Mouse (Mus musculus): ENCODE measurements around the gene Reep6. TPM values are rescaled to one million over a fixed set of nuclear protein-coding genes. Genes with fewer than 3 reads are reported as not detected.

The Reep6 gene
- polyA plus RNA-seq, 1 experiment from 2014 or later = 3.2 TPM

DNA sequence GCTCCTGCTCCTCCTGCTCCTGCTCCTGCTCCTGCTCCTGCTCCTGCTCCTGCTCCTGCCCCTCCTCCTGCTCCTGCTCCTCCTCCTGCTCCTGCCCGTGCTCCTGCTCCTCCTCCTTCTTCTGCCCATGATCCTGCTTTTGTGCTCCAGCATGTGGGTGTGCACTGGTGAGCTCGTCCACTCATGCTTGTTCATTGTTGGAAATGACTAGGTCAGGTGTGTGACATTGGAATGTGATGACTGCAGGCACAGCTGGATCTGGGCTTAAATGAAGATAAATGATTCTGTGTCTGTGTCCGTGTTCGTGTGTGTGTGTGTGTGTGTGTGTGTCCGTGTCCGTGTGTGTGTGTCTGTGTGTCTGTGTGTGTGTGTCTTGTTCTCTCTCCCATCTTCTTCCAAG lies 38.6 kb downstream of the Reep6 start:
- H3K9ac ChIP-seq = no peak overlapping the region
- no peak for ATAC-seq (ENCODE audit: low FRiP score)
- no peak overlapping the region for H3K27ac ChIP-seq
- WGBS = 89% methylated on average over 6 of the region's 6 CpGs
- H3K27me3 ChIP-seq = peaks cover 28% of the 10 kb centered on the region
- no peak overlapping the region for H3K4me3 ChIP-seq
- H3K9me3 ChIP-seq (replicated peaks) = no peaks in the 10 kb centered on the region; the same call in 1 of the 2 replicates
- H3K4me2 ChIP-seq (replicated peaks) = no peak overlapping the region
- no peaks in the 10 kb centered on the region for H3K36me3 ChIP-seq
- peaks cover 15% of the 10 kb centered on the region for H3K4me1 ChIP-seq

- Histone ChIP-seq H3K4me1 (peaks cover 8% of the 10 kb centered on the region), H3K27me3 (peaks cover 11% of the 10 kb centered on the region), H3K4me2 (replicated peaks) (no peak overlapping the region), H3K9ac (no peak overlapping the region), H3K27ac (no peak overlapping the region), H3K4me3 (no peak overlapping the region), H3K36me3 (no peaks in the 10 kb centered on the region), H3K9me3 (replicated peaks) (no peaks in the 10 kb centered on the region; the same call in 1 of the 2 replicates)
- ATAC-seq (ENCODE audit: low FRiP score) = no peak
- 83% methylated on average over 21 of the region's 21 CpGs for WGBS
These were observed 40.4 kb downstream of the Reep6 start for GRCm38 (mm10) chr10:80369995-80370747.

- no peaks in the 10 kb centered on the region; the same call in 1 of the 2 replicates for H3K9me3 ChIP-seq (replicated peaks)
- H3K4me2 ChIP-seq (replicated peaks) = peak overlapping the region; percentile 32
- ATAC-seq (ENCODE audit: low FRiP score) = peak; percentile 76
- peaks cover 11% of the 10 kb centered on the region for H3K27me3 ChIP-seq
- H3K4me3 ChIP-seq = peak overlapping the region; percentile 16
- H3K27ac ChIP-seq = no peak overlapping the region
- H3K9ac ChIP-seq = 0 out of 2 replicates have a peak overlapping the region, but pooled peaks have one; percentile 13
- no peaks in the 10 kb centered on the region for H3K36me3 ChIP-seq
- H3K4me1 ChIP-seq = peaks cover 8% of the 10 kb centered on the region
- WGBS = 4% methylated on average over 12 of the region's 12 CpGs
These were observed 41.7 kb downstream of the Reep6 start for GRCm38 (mm10) chr10:80371411-80371966.

- Histone ChIP-seq H3K9ac (0 out of 2 replicates have a peak overlapping the region, but pooled peaks have one; percentile 13), H3K4me1 (peaks cover 8% of the 10 kb centered on the region), H3K36me3 (no peaks in the 10 kb centered on the region), H3K9me3 (replicated peaks) (no peaks in the 10 kb centered on the region; the same call in 1 of the 2 replicates), H3K4me2 (replicated peaks) (peak overlapping the region; percentile 32), H3K27me3 (peaks cover 9% of the 10 kb centered on the region), H3K27ac (no peak overlapping the region), H3K4me3 (peak overlapping the region; percentile 16; the same call in 1 of the 2 replicates)
- 51% methylated on average over 9 of the region's 9 CpGs for WGBS
- no peak for ATAC-seq (ENCODE audit: low FRiP score)
These were observed 42.2 kb downstream of the Reep6 start for GRCm38 (mm10) chr10:80371983-80372382.

DNA sequence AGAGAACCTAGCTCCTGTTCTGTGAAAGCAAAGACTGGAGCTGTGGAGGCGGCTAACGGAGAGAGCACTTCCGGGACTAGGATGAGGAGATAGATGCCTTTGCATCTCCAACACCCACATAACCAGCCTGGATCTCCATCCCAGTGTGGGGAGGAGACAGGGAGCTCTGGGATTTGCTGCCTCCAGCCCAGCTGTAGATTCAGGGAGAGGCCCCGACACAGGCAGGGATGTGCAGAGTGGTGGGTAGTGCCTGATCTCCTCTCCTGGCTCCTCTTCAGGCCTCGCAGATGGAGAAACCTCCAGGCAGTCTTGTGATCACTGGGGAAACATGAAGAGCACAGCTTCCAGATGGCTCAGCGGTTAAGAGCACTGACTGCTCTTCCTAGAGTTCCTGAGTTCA lies 43.0 kb downstream of the Reep6 start:
- Histone ChIP-seq H3K9me3 (replicated peaks) (no peaks in the 10 kb centered on the region; the same call in 1 of the 2 replicates), H3K9ac (no peak overlapping the region), H3K27me3 (peaks cover 5% of the 10 kb centered on the region; the same call in 1 of the 2 replicates), H3K4me1 (peaks cover 8% of the 10 kb centered on the region), H3K27ac (no peak overlapping the region), H3K36me3 (no peaks in the 10 kb centered on the region), H3K4me2 (replicated peaks) (no peak overlapping the region), H3K4me3 (no peak overlapping the region)
- ATAC-seq (ENCODE audit: low FRiP score) = no peak
- WGBS = 91% methylated on average over 6 of the region's 6 CpGs

GRCm38 (mm10) chr10:80374063-80374462 lies 44.3 kb downstream of the Reep6 start:
- no peak overlapping the region for H3K27ac ChIP-seq
- peaks cover 8% of the 10 kb centered on the region for H3K4me1 ChIP-seq
- no peak for ATAC-seq (ENCODE audit: low FRiP score)
- no peak overlapping the region for H3K4me2 ChIP-seq (replicated peaks)
- H3K9ac ChIP-seq = no peak overlapping the region
- no peaks in the 10 kb centered on the region for H3K36me3 ChIP-seq
- no peak overlapping the region for H3K4me3 ChIP-seq
- no peaks in the 10 kb centered on the region; the same call in 1 of the 2 replicates for H3K27me3 ChIP-seq
- 14% methylated on average over 6 of the region's 6 CpGs for WGBS
- H3K9me3 ChIP-seq (replicated peaks) = no peaks in the 10 kb centered on the region

DNA sequence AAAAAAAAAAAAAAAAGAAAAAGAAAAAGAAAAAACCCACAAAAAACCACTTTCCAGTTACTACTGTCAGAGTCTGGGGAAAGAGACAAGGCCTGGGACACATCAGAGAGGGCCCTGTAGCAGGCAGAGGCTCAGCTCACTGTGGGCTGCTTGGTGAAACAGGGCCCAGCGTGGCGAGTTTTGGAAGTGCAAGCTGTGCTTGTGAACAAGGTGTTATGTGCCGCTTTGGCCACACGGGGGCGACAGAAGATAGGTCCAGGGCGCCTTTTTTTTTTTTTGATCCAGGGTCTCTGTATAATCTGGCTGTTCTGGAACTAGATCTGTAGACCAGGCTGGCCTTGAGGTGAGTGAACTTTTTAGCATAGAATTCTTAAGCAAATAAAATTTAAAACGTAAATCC lies 46.4 kb downstream of the Reep6 start:
- 2% methylated on average over 7 of the region's 7 CpGs for WGBS
- Histone ChIP-seq H3K4me1 (peaks cover 11% of the 10 kb centered on the region), H3K27ac (no peak overlapping the region), H3K4me3 (no peak overlapping the region), H3K36me3 (peaks cover 17% of the 10 kb centered on the region), H3K4me2 (replicated peaks) (no peak overlapping the region), H3K9me3 (replicated peaks) (no peaks in the 10 kb centered on the region), H3K27me3 (no peaks in the 10 kb centered on the region; the same call in 1 of the 2 replicates), H3K9ac (no peak overlapping the region)
- ATAC-seq (ENCODE audit: low FRiP score) = no peak

- 48% methylated on average over 10 of the region's 10 CpGs for WGBS
- ATAC-seq (ENCODE audit: low FRiP score) = no peak
- H3K4me3 ChIP-seq = no peak overlapping the region
These were observed 48.0 kb downstream of the Reep6 start for GRCm38 (mm10) chr10:80377716-80378115.

GRCm38 (mm10) chr10:80382641-80383365 lies 53.0 kb downstream of the Reep6 start:
- 86% methylated on average over 7 of the region's 7 CpGs for WGBS
- H3K27ac ChIP-seq = no peak overlapping the region
- peak overlapping the region; percentile 99 for H3K4me3 ChIP-seq
- H3K36me3 ChIP-seq = peaks cover 53% of the 10 kb centered on the region
- H3K4me2 ChIP-seq (replicated peaks) = peak overlapping the region; percentile 91
- H3K9ac ChIP-seq = 0 out of 2 replicates have a peak overlapping the region, but pooled peaks have one; percentile 100
- no peaks in the 10 kb centered on the region for H3K9me3 ChIP-seq (replicated peaks)
- H3K27me3 ChIP-seq = no peaks in the 10 kb centered on the region
- peaks cover 39% of the 10 kb centered on the region for H3K4me1 ChIP-seq
- ATAC-seq (ENCODE audit: low FRiP score) = no peak

More at GRCm38 (mm10) chr10:80377716-80378115, 48.0 kb downstream of the Reep6 start:
- Histone ChIP-seq H3K4me1 (peaks cover 14% of the 10 kb centered on the region), H3K27me3 (no peaks in the 10 kb centered on the region; the same call in 1 of the 2 replicates), H3K9ac (no peak overlapping the region), H3K9me3 (replicated peaks) (no peaks in the 10 kb centered on the region), H3K4me2 (replicated peaks) (no peak overlapping the region), H3K36me3 (peaks cover 33% of the 10 kb centered on the region), H3K27ac (no peak overlapping the region)

DNA sequence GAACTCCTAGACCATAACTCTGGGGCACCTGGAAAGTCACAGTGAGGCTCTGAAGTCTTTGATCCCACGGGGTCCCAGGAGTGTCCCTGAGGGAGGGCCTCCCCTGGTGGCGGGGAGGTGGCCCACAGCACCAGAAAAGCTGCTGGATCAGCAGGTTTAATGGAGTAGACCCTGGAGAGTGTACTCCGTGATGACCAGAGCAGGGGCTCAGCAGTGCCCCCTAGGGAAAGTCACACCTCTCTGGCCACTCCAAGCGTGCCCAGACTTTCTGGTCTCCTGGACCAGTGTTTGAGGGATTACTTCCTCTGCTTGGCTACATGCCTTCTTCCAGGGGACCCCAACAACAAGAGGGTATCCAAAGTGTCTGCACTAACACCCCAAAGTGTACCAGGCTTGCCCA lies 53.7 kb downstream of the Reep6 start:
- H3K9me3 ChIP-seq (replicated peaks) = no peaks in the 10 kb centered on the region
- peaks cover 53% of the 10 kb centered on the region for H3K36me3 ChIP-seq
- no peak overlapping the region for H3K27ac ChIP-seq
- peaks cover 45% of the 10 kb centered on the region for H3K4me1 ChIP-seq
- H3K9ac ChIP-seq = peak overlapping the region; percentile 100
- no peak for ATAC-seq (ENCODE audit: low FRiP score)
- H3K27me3 ChIP-seq = no peaks in the 10 kb centered on the region
- peak overlapping the region; percentile 99 for H3K4me3 ChIP-seq
- 71% methylated on average over 4 of the region's 4 CpGs for WGBS
- H3K4me2 ChIP-seq (replicated peaks) = peak overlapping the region; percentile 91

DNA sequence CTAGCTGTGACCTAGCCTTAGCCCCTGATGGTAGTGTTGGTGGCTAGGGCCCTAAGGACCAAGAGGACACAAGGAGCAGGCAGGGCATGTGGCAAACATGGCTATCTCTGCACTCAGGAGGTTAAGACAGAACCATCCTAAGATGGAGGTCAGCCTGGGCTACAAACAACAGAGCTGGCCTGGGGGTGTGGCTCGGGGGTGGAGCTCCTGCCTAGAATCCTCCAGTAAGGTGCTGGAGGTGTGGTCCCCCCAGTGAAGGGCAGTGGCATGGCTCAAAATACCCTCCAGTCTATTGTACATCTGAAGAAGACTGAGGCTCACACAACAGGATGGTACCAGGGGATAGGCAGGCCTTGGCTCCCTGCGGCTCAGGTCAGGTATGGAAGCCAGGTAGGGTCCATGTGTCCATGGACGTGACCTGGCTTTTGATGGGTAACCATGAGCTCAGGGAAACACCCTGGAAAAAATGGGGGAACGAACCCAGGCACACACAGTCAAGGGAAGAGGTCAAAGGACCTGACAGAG lies 54.4 kb downstream of the Reep6 start:
- H3K9me3 ChIP-seq (replicated peaks) = no peaks in the 10 kb centered on the region
- peak overlapping the region; percentile 91 for H3K4me2 ChIP-seq (replicated peaks)
- WGBS = 88% methylated on average over 4 of the region's 4 CpGs
- H3K27ac ChIP-seq = peak overlapping the region; percentile 98
- H3K27me3 ChIP-seq = no peaks in the 10 kb centered on the region
- H3K36me3 ChIP-seq = peaks cover 53% of the 10 kb centered on the region
- peak overlapping the region; percentile 100 for H3K9ac ChIP-seq
- H3K4me1 ChIP-seq = peaks cover 50% of the 10 kb centered on the region
- ATAC-seq (ENCODE audit: low FRiP score) = no peak
- peak overlapping the region; percentile 99 for H3K4me3 ChIP-seq

- Histone ChIP-seq H3K36me3 (peaks cover 47% of the 10 kb centered on the region), H3K9ac (peak overlapping the region; percentile 100), H3K27ac (peak overlapping the region; percentile 98), H3K4me2 (replicated peaks) (peak overlapping the region; percentile 91), H3K4me3 (peak overlapping the region; percentile 99), H3K4me1 (peaks cover 50% of the 10 kb centered on the region), H3K27me3 (no peaks in the 10 kb centered on the region), H3K9me3 (replicated peaks) (no peaks in the 10 kb centered on the region)
- 73% methylated on average over 7 of the region's 7 CpGs for WGBS
- ATAC-seq (ENCODE audit: low FRiP score) = no peak
These were observed 55.0 kb downstream of the Reep6 start for GRCm38 (mm10) chr10:80384709-80385108.

All from hindbrain, embryonic 12.5 days (tissue).